Mouse (Mus musculus): ENCODE results near the gene Olfml3.

Olfml3 gene

GRCm38 (mm10) chr3:103737778-103738571 lies at the start of gene Olfml3:
TSS of gene Olfml3 (minus strand) at chr3:103738001.
- DNase-seq (ENCODE audit: low spot score), result peak; percentile 92

- DNase-seq (ENCODE audit: low spot score), result no peak
Measured at GRCm38 (mm10) chr3:103787225-103787624, 49.4 kb upstream of the Olfml3 start.

- DNase-seq (ENCODE audit: low spot score), result no peak
Measured at GRCm38 (mm10) chr3:103782844-103783609, 45.2 kb upstream of the Olfml3 start.

- no peak for DNase-seq (ENCODE audit: low spot score)
Measured at GRCm38 (mm10) chr3:103780777-103781176, 43.0 kb upstream of the Olfml3 start.

DNA sequence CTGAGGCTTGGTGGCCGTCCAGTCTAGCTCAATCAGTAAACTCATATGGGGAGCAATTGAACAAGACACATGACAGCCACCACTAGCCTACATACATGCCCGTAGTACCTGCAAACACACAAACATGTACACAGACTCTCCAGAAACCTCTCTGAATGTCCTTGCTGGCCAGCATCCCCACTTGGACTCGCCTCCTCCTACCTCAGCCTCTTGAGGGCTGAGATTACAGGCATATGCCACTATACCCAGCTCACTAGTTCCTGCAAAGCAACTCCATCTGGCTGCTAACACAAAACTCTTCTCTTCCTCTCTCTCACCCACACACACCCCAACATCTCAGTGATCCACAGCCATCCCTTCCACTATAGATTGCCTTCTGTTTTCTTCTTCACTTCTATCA lies 42.5 kb upstream of the Olfml3 start:
- no peak for DNase-seq (ENCODE audit: low spot score)

GRCm38 (mm10) chr3:103779183-103779582 lies 41.4 kb upstream of the Olfml3 start:
- DNase-seq (ENCODE audit: low spot score), result no peak

DNA sequence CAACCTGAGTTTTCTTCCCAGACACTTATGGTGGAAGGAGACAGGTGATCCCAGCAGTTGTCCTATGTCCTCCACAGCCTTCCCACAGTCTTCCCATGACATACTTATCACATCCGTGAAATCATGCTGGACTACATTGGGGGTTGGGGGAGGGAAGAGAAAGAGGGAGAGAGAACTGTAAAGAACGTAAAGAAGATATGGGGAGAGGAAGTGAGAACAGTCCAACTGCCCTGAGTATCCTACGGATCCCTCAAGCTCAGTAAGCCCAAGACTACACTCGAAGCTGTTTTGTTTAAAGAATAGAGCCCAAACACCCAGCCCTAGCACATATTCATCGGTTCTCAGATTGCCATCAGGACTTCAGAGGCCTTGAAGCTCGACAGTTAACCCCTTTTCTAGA lies 40.9 kb upstream of the Olfml3 start:
- no peak for DNase-seq (ENCODE audit: low spot score)

- DNase-seq (ENCODE audit: low spot score), result no peak
Measured at GRCm38 (mm10) chr3:103777940-103778339, 40.1 kb upstream of the Olfml3 start.

GRCm38 (mm10) chr3:103774009-103774408 lies 36.2 kb upstream of the Olfml3 start:
- DNase-seq (ENCODE audit: low spot score), result no peak

- DNase-seq (ENCODE audit: low spot score), result no peak
Measured at GRCm38 (mm10) chr3:103773508-103773907, 35.7 kb upstream of the Olfml3 start.

GRCm38 (mm10) chr3:103772846-103773245 lies 35.0 kb upstream of the Olfml3 start:
- DNase-seq (ENCODE audit: low spot score), result no peak

- DNase-seq (ENCODE audit: low spot score), result peak; percentile 78
Measured at GRCm38 (mm10) chr3:103771531-103772130, 33.8 kb upstream of the Olfml3 start.

- no peak for DNase-seq (ENCODE audit: low spot score)
Measured at GRCm38 (mm10) chr3:103766789-103767188, 29.0 kb upstream of the Olfml3 start.

DNA sequence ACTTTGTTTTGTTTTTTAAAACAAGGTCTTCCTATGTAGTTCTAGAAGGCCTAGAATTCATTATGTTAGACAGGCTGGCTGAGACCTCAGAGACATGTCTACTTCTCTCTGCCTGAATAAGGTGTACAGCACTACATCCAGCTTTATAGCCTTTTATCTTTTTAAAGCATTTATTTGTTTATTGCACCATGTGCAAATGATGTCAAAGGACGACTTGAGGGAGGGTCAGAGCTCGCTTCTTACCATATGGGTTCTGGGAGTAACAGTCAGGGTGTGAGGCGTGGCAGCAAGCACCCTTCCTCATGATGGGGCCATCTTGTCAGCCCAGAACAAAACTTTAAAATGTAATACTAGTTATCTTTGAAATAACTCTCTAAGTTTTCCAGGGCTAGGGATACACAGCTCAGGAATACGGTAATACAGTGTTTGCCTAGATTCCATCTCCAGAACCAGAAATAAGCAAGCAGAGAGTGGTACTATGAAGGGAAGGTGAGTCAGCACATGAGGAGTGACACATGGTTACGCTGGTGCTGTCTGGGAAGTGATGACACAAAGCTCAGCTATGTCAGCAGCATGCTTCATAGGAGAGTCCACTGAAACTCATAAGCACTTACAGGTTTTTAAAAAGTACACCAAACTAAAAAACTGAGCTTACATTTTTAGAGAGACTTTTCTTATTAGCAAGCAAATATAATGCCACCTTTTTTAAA lies 21.6 kb upstream of the Olfml3 start:
- DNase-seq (ENCODE audit: low spot score), result no peak

- DNase-seq (ENCODE audit: low spot score), result no peak
Measured at GRCm38 (mm10) chr3:103758456-103758855, 20.7 kb upstream of the Olfml3 start.

GRCm38 (mm10) chr3:103756920-103757319 lies 19.1 kb upstream of the Olfml3 start:
- DNase-seq (ENCODE audit: low spot score), result no peak

- DNase-seq (ENCODE audit: low spot score), result no peak
Measured at GRCm38 (mm10) chr3:103755351-103755750, 17.6 kb upstream of the Olfml3 start.

GRCm38 (mm10) chr3:103751558-103751957 lies 13.8 kb upstream of the Olfml3 start:
- DNase-seq (ENCODE audit: low spot score), result no peak

DNA sequence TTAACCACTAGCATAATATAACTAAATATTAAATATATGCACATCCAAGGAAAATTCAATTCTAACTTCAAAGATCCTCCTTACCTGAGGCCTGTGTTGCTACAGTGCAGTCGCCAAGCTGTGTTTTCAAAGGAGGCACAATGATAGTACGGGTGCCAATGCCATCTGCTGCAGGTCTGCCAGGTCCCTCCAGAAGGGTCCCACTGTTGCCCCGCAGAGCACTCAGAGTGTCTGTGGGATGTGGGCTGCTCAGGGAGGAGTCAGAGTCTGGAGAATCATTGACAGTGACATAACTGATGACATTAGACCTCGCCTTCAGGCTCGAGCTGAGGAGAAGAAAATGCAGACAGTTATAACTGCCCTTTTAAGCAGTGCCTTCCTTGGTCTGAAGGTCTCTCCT lies 8.9 kb upstream of the Olfml3 start:
- DNase-seq (ENCODE audit: low spot score), result no peak

GRCm38 (mm10) chr3:103745001-103745770 lies 7.4 kb upstream of the Olfml3 start:
- no peak for DNase-seq (ENCODE audit: low spot score)

- no peak for DNase-seq (ENCODE audit: low spot score)
Measured at GRCm38 (mm10) chr3:103743208-103743607, 5.4 kb upstream of the Olfml3 start.
